Mouse (Mus musculus) olfactory bulb, adult 2 months (tissue): ENCODE measurements at regions not wholly inside any gene's neighbourhood (a gene's known extent, or its start where the extent isn't known, plus 50 kb on each side); places are given as distances from the start of the nearest gene placed in this dataset.

ENCODE experiments used
- CTCF ChIP-seq: fragments of 200-500 bp; IDR thresholded peaks from 2 replicates; pipeline ENCODE4 v1.5.1; 2012; ENCODE audit warnings: low read depth, mild to moderate bottlenecking, low read length, moderate library complexity; ENCODE audit not compliant: insufficient read depth
- POLR2A ChIP-seq: fragments of 200-500 bp; IDR thresholded peaks from 2 replicates; pipeline ENCODE4 v1.6.1; 2012; ENCODE audit warnings: mild to moderate bottlenecking, low read depth, low read length, moderate library complexity; ENCODE audit not compliant: insufficient read depth

DNA sequence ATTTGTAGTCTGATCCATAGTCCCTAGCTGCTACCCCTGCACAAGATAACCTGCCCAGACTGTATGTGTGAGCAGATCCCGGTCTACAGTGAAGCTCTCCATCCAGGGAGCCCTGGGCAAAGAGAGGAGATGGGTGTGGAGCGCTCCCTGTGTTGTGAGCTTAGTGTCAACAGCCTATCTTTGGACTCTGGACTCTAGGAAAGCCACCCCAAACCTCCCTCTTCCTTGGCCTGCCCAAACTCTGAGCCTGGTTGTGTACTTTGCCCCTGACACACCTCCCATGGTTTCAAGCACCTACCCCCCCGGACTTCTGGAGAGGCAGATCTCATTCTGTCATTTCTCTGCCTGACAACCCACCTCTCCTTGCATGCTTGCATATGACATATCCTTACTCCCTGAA, 110.9 kb upstream of the Haao start:
- no peak for TF ChIP-seq POLR2A
- TF ChIP-seq CTCF = no peak
